Mouse (Mus musculus) left cerebral cortex, postnatal 36 days (tissue): ENCODE data around the gene Wdsub1. TPM values are rescaled to one million over a fixed set of nuclear protein-coding genes. Genes with fewer than 3 reads are reported as not detected.

Source experiments
- DNase-seq, 2 experiments: peaks; one replicate each; pipeline ENCODE4 v3.0.0; 2021 to 2022; ENCODE audit warnings: low spot score in 2 of 2, mixed read lengths in 1 of 2
- intact Hi-C: fragments of 180-260 bp; cut with DNase I; formaldehyde crosslinking; loops from one replicate; pipeline ENCODE4 v1.15.1; 2025
- total RNA-seq, 2 experiments: library from RNA; stranded (reverse); gene quantifications; 2 replicates each; pipeline ENCODE4 v1.2.3; 2021

The Wdsub1 gene
- total RNA-seq, 2 experiments from 2014 or later = 16.3 to 16.4 TPM

- no peak for DNase-seq
- intact Hi-C loops = no loop called here
Measured at GRCm38 (mm10) chr2:59843156-59843555, 39.2 kb downstream of the Wdsub1 start.

DNA sequence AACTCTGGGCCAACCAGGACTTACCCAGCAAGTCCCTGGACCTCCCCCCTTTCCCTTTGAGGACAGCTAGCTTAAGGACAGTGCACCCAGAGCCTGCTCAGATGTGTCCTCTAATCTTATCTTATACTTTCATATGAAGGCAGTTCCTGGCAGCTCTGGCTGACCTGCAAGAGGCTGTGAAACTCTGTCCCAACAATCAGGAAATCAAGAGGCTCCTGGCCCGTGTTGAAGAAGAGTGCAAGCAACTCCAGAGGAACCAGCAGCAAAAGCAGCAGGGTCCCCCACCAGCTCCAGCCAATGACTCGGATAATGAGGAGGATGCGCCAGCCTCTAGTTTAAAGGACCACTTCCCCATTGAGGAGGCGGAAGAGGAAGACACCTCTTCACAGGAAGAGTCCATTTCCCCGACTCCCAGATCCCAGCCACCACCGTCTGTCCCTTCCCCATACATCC lies 39.8 kb downstream of the Wdsub1 start:
- intact Hi-C loops = no loop called here
- no peak for DNase-seq

DNA sequence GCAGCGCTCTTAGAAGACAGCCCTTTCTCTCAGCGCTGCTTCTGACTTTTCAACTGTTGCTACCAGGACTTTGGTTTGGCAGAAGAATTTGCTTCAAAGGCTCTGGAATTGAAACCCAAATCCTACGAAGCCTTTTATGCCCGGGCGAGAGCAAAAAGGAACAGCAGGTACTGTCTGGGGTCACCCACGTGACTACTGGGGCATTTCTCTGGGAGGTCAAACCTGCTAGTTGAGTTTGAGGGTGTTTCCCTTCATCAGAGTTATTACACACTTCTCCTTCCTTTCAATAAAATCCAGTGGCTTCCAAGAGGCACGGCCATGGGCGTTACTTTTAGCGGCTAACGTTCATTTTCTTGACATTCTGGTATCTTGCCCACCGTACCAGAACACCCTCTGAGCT lies 40.4 kb downstream of the Wdsub1 start:
- no peak for DNase-seq
- intact Hi-C loops = no loop called here

- no peak for DNase-seq
- intact Hi-C loops = no loop called here
Measured at GRCm38 (mm10) chr2:59841189-59841939, 41.0 kb downstream of the Wdsub1 start.

GRCm38 (mm10) chr2:59840191-59840590 lies 42.2 kb downstream of the Wdsub1 start:
- DNase-seq = no peak
- intact Hi-C loops = no loop called here

GRCm38 (mm10) chr2:59839755-59840154 lies 42.6 kb downstream of the Wdsub1 start:
- intact Hi-C loops = no loop called here
- no peak for DNase-seq

DNA sequence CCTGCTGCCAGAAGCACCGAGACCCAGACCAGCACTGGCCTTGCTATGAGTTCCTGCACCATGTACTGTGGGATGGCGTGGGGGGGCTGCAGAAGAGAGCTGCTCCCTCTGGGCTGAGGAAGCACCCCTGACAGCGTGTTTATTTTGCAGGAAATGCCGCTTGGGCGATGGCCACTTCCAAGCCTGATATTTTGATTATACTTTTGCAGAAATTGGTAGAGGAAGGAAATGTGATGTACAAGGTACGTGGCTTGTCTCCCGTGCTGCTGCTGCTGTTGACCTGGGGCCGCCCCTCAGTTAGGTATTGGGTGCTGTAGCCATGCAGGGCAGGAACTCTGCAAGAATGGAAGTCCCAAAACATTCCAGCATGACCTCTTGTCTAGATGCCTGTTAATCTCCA lies 43.6 kb downstream of the Wdsub1 start:
- intact Hi-C loops = no loop called here
- DNase-seq = no peak

DNA sequence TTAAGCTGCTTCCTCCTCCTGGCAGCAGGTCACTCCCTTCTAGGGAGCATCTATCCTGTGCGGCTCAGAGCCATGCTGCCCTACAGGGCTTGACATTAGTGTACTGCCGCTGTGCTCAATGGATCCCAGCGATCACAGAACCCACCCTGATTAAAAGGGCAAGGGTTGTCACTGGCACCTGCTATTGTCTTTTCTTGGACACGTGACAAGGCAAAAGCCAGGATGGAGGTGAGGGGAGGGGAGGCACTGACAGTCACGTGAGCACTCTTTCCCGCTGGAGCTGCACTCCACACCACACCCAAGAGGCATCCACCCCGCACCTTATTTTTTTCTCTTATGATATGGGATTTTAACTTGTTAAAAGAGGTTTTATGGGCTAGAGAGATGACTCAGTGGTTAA lies 50.6 kb downstream of the Wdsub1 start:
- no peak for DNase-seq
- intact Hi-C loops = no loop called here

DNA sequence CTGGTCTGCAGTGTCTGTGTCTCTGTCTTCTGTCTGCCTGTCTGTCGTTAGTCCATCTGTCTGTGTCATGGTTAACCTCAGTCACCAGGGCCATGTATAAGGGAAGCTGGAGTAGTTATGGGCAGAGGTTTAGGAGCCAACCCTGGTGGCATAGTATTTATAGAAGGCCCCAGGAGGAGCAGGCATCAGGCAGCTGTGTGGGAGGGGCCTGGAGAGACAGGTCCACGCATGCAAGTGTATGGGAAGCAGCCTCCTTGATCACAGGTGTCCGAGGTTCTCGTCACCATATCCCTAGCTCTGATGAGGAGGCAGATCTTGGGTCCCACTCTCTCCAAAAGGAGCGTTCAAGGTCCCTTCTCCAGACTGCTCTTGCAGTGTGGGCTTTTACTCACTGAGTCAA lies 51.5 kb downstream of the Wdsub1 start:
- no peak for DNase-seq
- intact Hi-C loops = no loop called here

DNA sequence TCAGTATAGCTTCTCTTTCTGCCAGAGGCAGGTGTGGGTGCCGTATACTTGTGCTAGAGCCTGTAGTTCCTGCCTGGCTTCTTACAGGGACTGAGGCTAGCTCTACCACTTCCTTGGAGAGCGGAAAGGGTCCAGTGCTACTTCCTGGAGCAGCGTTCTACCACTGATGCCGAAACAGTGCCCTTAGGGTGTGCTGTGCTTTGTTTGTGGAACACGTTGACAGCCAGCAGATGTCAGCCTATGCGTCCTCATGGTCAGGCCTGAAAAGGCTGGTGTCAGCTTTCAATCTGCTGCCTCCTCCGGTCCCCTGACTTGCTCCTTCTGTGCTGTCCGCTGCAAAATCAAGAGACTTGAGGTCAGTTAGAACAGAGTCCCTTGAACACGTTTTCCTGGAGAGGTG lies 52.2 kb downstream of the Wdsub1 start:
- intact Hi-C loops = no loop called here
- DNase-seq = no peak

DNA sequence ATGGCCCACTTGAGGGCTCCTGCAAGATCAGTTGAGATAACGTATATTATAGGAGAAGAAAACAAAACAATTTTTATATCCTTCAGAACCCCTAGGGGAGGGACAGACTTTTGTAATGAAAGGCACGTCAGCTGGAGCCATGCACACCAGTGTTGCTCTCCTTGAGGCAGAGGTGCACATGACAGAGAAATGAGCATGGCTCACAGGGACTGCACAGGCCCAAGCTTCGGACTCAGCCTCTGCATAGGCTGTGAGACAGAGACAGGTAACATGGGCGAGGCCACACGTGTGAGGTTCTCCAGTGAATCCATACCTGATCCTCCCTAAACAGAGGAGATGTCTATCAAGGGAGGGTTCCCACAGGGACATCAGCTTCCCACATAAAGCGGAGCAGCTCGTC lies 52.7 kb downstream of the Wdsub1 start:
- DNase-seq = no peak
- intact Hi-C loops = no loop called here

- intact Hi-C loops = no loop called here
- peak in 1 of 2 experiments; percentile 28 for DNase-seq
Measured at GRCm38 (mm10) chr2:59828777-59829508, 53.4 kb downstream of the Wdsub1 start.

DNA sequence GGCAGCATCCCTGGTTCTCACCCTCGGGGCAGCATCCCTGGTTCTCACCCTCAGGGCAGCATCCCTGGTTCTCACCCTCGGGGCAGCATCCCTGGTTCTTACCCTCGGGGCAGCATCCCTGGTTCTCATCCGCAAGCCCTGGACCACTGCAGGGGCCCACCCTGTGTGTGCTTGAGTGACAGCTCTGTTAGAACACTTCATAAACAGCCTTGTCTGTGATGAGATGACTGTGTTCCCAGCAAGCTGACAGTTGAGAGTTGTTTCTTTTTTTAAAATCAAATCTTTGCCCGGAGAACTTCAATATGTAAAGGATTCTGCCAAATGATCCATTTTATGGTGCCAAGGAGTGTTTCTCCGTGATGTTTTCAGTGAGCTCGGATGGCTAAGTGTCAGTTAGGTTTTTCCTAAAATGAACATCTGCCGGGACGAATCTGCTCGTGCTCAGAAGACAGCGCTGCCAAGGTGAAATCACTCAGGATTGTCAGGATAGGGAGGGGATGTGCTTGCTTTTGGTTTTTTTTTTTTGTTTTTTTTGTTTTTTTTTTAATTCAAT lies 54.2 kb downstream of the Wdsub1 start:
- intact Hi-C loops = no loop called here
- DNase-seq = no peak

GRCm38 (mm10) chr2:59825380-59825779 lies 57.0 kb downstream of the Wdsub1 start:
- intact Hi-C loops = no loop called here
- DNase-seq = no peak

- intact Hi-C loops = no loop called here
- DNase-seq = no peak
Measured at GRCm38 (mm10) chr2:59824289-59824688, 58.1 kb downstream of the Wdsub1 start.

GRCm38 (mm10) chr2:59821044-59821443 lies 61.3 kb downstream of the Wdsub1 start:
- intact Hi-C loops = no loop called here
- no peak for DNase-seq

GRCm38 (mm10) chr2:59820088-59820487 lies 62.3 kb downstream of the Wdsub1 start:
- no peak for DNase-seq
- intact Hi-C loops = no loop called here

- intact Hi-C loops = no loop called here
- DNase-seq = no peak
Measured at GRCm38 (mm10) chr2:59819415-59819814, 63.0 kb downstream of the Wdsub1 start.

DNA sequence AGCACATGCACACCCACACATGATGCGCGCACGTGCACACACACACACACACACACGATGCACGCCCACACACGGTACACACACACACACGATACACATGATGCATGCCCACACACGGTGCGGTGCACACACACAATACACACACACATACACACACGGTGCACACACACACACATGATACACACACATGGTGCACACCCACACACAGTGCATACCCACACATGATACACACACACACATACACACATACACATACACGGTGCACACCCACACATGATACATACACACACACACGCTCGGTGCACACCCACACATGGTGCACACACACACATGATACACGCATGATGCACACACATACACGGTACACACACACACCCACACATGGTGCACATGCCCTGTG lies 63.7 kb downstream of the Wdsub1 start:
- intact Hi-C loops = no loop called here
- no peak for DNase-seq

- DNase-seq = no peak
- intact Hi-C loops = no loop called here
Measured at GRCm38 (mm10) chr2:59814997-59815396, 67.4 kb downstream of the Wdsub1 start.

DNA sequence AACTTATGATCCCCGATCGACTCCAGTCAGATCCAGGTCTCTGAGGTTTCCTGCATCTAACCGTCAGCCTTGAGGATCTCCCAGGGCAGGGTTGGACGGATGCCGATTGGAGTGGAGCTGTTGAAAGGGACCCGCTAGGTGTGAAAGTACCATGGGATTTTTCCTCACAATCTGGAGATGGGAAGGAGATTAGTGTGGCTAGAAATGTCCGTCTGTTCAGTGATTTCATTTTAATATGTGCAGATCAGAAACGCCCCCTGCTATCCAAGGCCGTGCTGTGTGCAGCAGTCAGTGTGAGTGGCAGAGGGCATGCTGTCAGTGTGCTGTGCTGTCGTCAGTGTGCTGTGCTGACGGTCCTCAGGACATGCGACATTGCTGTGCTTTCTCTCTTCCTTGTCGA lies 68.9 kb downstream of the Wdsub1 start:
- intact Hi-C loops = no loop called here
- no peak for DNase-seq
